Mouse (Mus musculus) MEL (cell line): ENCODE results near the gene Ccdc71. TPM values are rescaled to one million over a fixed set of nuclear protein-coding genes. Genes with fewer than 3 reads are reported as not detected.

ENCODE experiments used
- DNase-seq: peaks from one replicate; pipeline ENCODE4 v3.0.0; 2011; ENCODE audit warnings: low read depth, low spot score
- H3K27ac ChIP-seq: 2 replicates; pipeline ENCODE4 v1.5.1; 2012; ENCODE audit warnings: low read depth, mild to moderate bottlenecking, control low read depth, low read length, moderate library complexity; ENCODE audit not compliant: control insufficient read depth
- H3K27me3 ChIP-seq, 2 experiments: fragments of 150-350 bp in 1 of 2; sonication (generic) in 1 of 2; 2 replicates each; pipeline ENCODE4 v1.6.1; 2012; ENCODE audit warnings: low read length in 2 of 2, mild to moderate bottlenecking in 2 of 2, improper control_type of control experiment in 1 of 2, moderate library complexity in 1 of 2; ENCODE audit not compliant: insufficient read depth in 2 of 2, control insufficient read depth in 1 of 2
- H3K36me3 ChIP-seq, 2 experiments: 2 replicates each; pipeline ENCODE4 v1.6.1; 2012 to 2014; ENCODE audit warnings: low read length in 2 of 2, improper control_type of control experiment in 1 of 2, inconsistent platforms in 1 of 2, mild to moderate bottlenecking in 1 of 2; ENCODE audit not compliant: insufficient read depth in 2 of 2, control insufficient read depth in 1 of 2
- H3K4me1 ChIP-seq, 2 experiments: fragments of 150-350 bp in 1 of 2; sonication (generic) in 1 of 2; 2 replicates each; pipeline ENCODE4 v1.6.1; 2012; ENCODE audit warnings: low read length in 2 of 2, improper control_type of control experiment in 1 of 2, mild to moderate bottlenecking in 1 of 2; ENCODE audit not compliant: insufficient read depth in 2 of 2, control insufficient read depth in 1 of 2
- H3K4me3 ChIP-seq, 2 experiments: fragments of 150-350 bp in 1 of 2; sonication (generic) in 1 of 2; 2 replicates each; pipeline ENCODE4 v1.5.1; 2012; ENCODE audit warnings: low read depth in 2 of 2, low read length in 2 of 2, mild to moderate bottlenecking in 2 of 2, moderate library complexity in 2 of 2, control low read depth in 1 of 2, improper control_type of control experiment in 1 of 2; ENCODE audit not compliant: control insufficient read depth in 1 of 2, insufficient read depth in 1 of 2
- H3K79me2 ChIP-seq: 2 replicates; pipeline ENCODE4 v1.6.1; 2012; ENCODE audit warnings: mild to moderate bottlenecking, low read length, moderate library complexity; ENCODE audit not compliant: control insufficient read depth, poor library complexity, insufficient read depth
- H3K9ac ChIP-seq: 2 replicates; pipeline ENCODE4 v1.6.1; 2012; ENCODE audit warnings: low read depth, mild to moderate bottlenecking, control low read depth, low read length, moderate library complexity; ENCODE audit not compliant: control insufficient read depth, poor library complexity, severe bottlenecking
- H3K9me3 ChIP-seq: fragments of 150-350 bp; sonication (generic); replicated peaks from 2 replicates; pipeline ENCODE4 v1.6.1; 2012; ENCODE audit warnings: mild to moderate bottlenecking, low read length, improper control_type of control experiment, moderate library complexity; ENCODE audit not compliant: insufficient read depth
- BHLHE40 ChIP-seq: IDR thresholded peaks from 2 replicates; pipeline ENCODE4 v1.6.1; 2012; ENCODE audit warnings: low read depth, mild to moderate bottlenecking, inconsistent platforms, low read length, improper control_type of control experiment, borderline replicate concordance
- CHD1 ChIP-seq: IDR thresholded peaks from 2 replicates; pipeline ENCODE4 v1.6.1; 2012; ENCODE audit warnings: low read depth, mild to moderate bottlenecking, inconsistent platforms, low read length, improper control_type of control experiment
- CTCF ChIP-seq, 3 experiments: IDR thresholded peaks in 2 of 3; conservative IDR thresholded peaks in 1 of 3; 2 replicates each; pipeline ENCODE4 v1.5.1; 2011 to 2012; ENCODE audit warnings: low read length in 3 of 3, low read depth in 2 of 3, mild to moderate bottlenecking in 2 of 3, improper control_type of control experiment in 1 of 3, inconsistent platforms in 1 of 3, mixed read lengths in 1 of 3, moderate library complexity in 1 of 3; ENCODE audit not compliant: control insufficient read depth in 1 of 3, insufficient read depth in 1 of 3, poor library complexity in 1 of 3, severe bottlenecking in 1 of 3
- E2F4 ChIP-seq: IDR thresholded peaks from 2 replicates; pipeline ENCODE4 v1.6.1; 2011; ENCODE audit warnings: low read depth, low read length, improper control_type of control experiment, borderline replicate concordance
- HCFC1 ChIP-seq: IDR thresholded peaks from 2 replicates; pipeline ENCODE4 v1.6.1; 2012; ENCODE audit warnings: low read depth, mild to moderate bottlenecking, inconsistent platforms, low read length, improper control_type of control experiment, moderate library complexity
- JUND ChIP-seq: IDR thresholded peaks from 2 replicates; pipeline ENCODE4 v1.6.1; 2011; ENCODE audit warnings: low read depth, mild to moderate bottlenecking, improper control_type of control experiment, low read length
- MAX ChIP-seq: IDR thresholded peaks from 2 replicates; pipeline ENCODE4 v1.6.1; 2011; ENCODE audit warnings: low read length, improper control_type of control experiment
- MAZ ChIP-seq: IDR thresholded peaks from 2 replicates; pipeline ENCODE4 v1.6.1; 2012; ENCODE audit warnings: low read depth, mild to moderate bottlenecking, inconsistent platforms, low read length, improper control_type of control experiment
- MEF2A ChIP-seq: IDR thresholded peaks from 2 replicates; pipeline ENCODE4 v1.6.1; 2014; ENCODE audit warnings: low read depth, mild to moderate bottlenecking, inconsistent platforms, low read length, improper control_type of control experiment; ENCODE audit not compliant: poor library complexity, insufficient replicate concordance, severe bottlenecking; ENCODE audit errors: extremely low read depth
- MYB ChIP-seq: IDR thresholded peaks from 2 replicates; pipeline ENCODE4 v1.6.1; 2011; ENCODE audit warnings: mild to moderate bottlenecking, low read depth, low read length, improper control_type of control experiment
- MYC ChIP-seq: IDR thresholded peaks from 2 replicates; pipeline ENCODE4 v1.6.1; 2011; ENCODE audit warnings: low read depth, mild to moderate bottlenecking, low read length, improper control_type of control experiment, moderate library complexity
- NELFE ChIP-seq: IDR thresholded peaks from 2 replicates; pipeline ENCODE4 v1.6.1; 2011; ENCODE audit warnings: low read depth, low read length, improper control_type of control experiment
- NRF1 ChIP-seq: IDR thresholded peaks from 2 replicates; pipeline ENCODE4 v1.6.1; 2014; ENCODE audit warnings: low read depth, mild to moderate bottlenecking, inconsistent platforms, low read length, improper control_type of control experiment, moderate library complexity; ENCODE audit not compliant: poor library complexity, insufficient read depth, severe bottlenecking
- POLR2A ChIP-seq, 2 experiments: IDR thresholded peaks; 2 replicates each; pipeline ENCODE4 v1.6.1; 2011 to 2012; ENCODE audit warnings: low read length in 2 of 2, mild to moderate bottlenecking in 2 of 2, control low read depth in 1 of 2, improper control_type of control experiment in 1 of 2, low read depth in 1 of 2, moderate library complexity in 1 of 2; ENCODE audit not compliant: control insufficient read depth in 1 of 2, insufficient read depth in 1 of 2, poor library complexity in 1 of 2
- POLR2AphosphoS2 ChIP-seq: IDR thresholded peaks from 2 replicates; pipeline ENCODE4 v1.6.1; 2011; ENCODE audit warnings: low read length, improper control_type of control experiment
- RAD21 ChIP-seq: IDR thresholded peaks from 2 replicates; pipeline ENCODE4 v1.6.1; 2011; ENCODE audit warnings: mild to moderate bottlenecking, low read depth, low read length, improper control_type of control experiment
- RCOR1 ChIP-seq: IDR thresholded peaks from 2 replicates; pipeline ENCODE4 v1.6.1; 2012; ENCODE audit warnings: low read depth, mild to moderate bottlenecking, inconsistent platforms, low read length, improper control_type of control experiment
- SIN3A ChIP-seq: IDR thresholded peaks from 2 replicates; pipeline ENCODE4 v1.6.1; 2012; ENCODE audit warnings: low read length, improper control_type of control experiment, inconsistent platforms
- SMC3 ChIP-seq: IDR thresholded peaks from 2 replicates; pipeline ENCODE4 v1.6.1; 2011; ENCODE audit warnings: low read depth, low read length, improper control_type of control experiment
- TAL1 ChIP-seq: IDR thresholded peaks from 2 replicates; pipeline ENCODE4 v1.6.1; 2012; ENCODE audit warnings: mild to moderate bottlenecking, inconsistent platforms, low read length, moderate library complexity, mixed read lengths
- TBP ChIP-seq: IDR thresholded peaks from 2 replicates; pipeline ENCODE4 v1.8.0; 2011; ENCODE audit warnings: low read depth, low read length, improper control_type of control experiment
- TCF12 ChIP-seq: IDR thresholded peaks from 2 replicates; pipeline ENCODE4 v1.6.1; 2014; ENCODE audit warnings: low read depth, mild to moderate bottlenecking, inconsistent platforms, low read length, improper control_type of control experiment, moderate library complexity
- USF1 ChIP-seq: IDR thresholded peaks from 2 replicates; pipeline ENCODE4 v1.6.1; 2014; ENCODE audit warnings: low read depth, mild to moderate bottlenecking, inconsistent platforms, low read length, improper control_type of control experiment, moderate library complexity
- ZKSCAN1 ChIP-seq: IDR thresholded peaks from 2 replicates; pipeline ENCODE4 v1.6.1; 2012; ENCODE audit warnings: low read depth, mild to moderate bottlenecking, inconsistent platforms, low read length, improper control_type of control experiment, moderate library complexity
- ZNF384 ChIP-seq: IDR thresholded peaks from 2 replicates; pipeline ENCODE4 v1.6.1; 2012; ENCODE audit warnings: low read depth, mild to moderate bottlenecking, inconsistent platforms, low read length, improper control_type of control experiment
- polyA plus RNA-seq, 2 experiments: library from polyadenylated mRNA; stranded (reverse) in 1 of 2; unstranded in 1 of 2; fragments of >175 nt in 1 of 2; fragments of >200 nt in 1 of 2; gene quantifications; 2 replicates each; pipeline versions ENCODE4 v1.2.1 to v1.2.4; 2012; ENCODE audit warnings: low replicate concordance in 2 of 2, low read depth in 1 of 2; ENCODE audit not compliant: insufficient read length in 2 of 2, insufficient read depth in 1 of 2, missing spikeins in 1 of 2
- total RNA-seq: library from RNA; depleted of rRNA; stranded (reverse); fragments of 300-350 nt; gene quantifications from 2 replicates; pipeline ENCODE4 v1.2.3, GENCODE M21; 2012

The Ccdc71 gene
- total and polyA plus RNA-seq, 3 experiments = 23.1 to 39.9 TPM; not detected in 1

DNA sequence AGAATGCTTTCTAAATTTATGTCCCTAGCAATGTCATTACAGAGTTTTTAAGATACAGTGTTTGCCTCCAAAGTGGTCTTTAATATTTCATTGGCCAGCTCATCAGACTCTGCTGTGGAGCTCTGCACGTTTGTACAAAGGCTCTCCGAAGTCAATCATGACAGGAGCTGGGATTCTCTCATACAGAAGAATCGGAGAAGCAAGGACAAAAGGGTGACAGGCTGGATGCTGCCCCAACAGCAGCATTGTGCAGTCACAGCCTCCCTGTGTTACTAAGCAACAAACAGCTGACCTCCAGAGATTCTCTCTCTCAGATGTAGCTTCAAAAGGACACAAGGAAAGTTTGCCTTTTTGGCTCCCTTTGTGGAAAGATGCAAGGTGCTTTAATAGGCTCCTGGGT lies 24.1 kb upstream of the Ccdc71 start, which contains the start of gene BC048562:
Gene BC048562 (plus strand): TSS at position 301 of the 400 bp plus-strand sequence.
- peaks cover 9 to 11% of the 10 kb centered on the region in 2 experiments for H3K27me3 ChIP-seq
- no peak within 1 kb of the TSS for H3K27ac ChIP-seq
- H3K4me1 ChIP-seq = no peaks in the 10 kb centered on the region; a peak in 1 of 4 replicates
- no peaks in the 10 kb centered on the region for H3K79me2 ChIP-seq
- DNase-seq = no peak
- H3K4me3 ChIP-seq = no peak within 1 kb of the TSS
- no peaks in the 10 kb centered on the region for H3K36me3 ChIP-seq
- no peaks in the 10 kb centered on the region for H3K9me3 ChIP-seq
- TF ChIP-seq MAX (no peak), POLR2A (IDR thresholded peaks at IDR 0.05; ENCODE audit: control insufficient read depth in 1 of 2, insufficient read depth in 1 of 2, low read depth in 1 of 2, low read length in 2 of 2, poor library complexity in 1 of 2) (no peak), TCF12 (no peak), TBP (no peak), MAZ (no peak), MYB (no peak), SMC3 (no peak), JUND (no peak), MYC (no peak), HCFC1 (no peak), TAL1 (no peak), MEF2A (no peak), RAD21 (no peak), CTCF (IDR thresholded peaks at IDR 0.05 in 2 of 3, conservative IDR thresholded peaks at IDR 0.05 in 1 of 3; ENCODE audit: control insufficient read depth in 1 of 3, insufficient read depth in 1 of 3, low read depth in 2 of 3, low read length in 3 of 3, poor library complexity in 1 of 3, severe bottlenecking in 1 of 3) (no peak), USF1 (no peak), NELFE (no peak), RCOR1 (no peak), E2F4 (no peak), ZNF384 (no peak), CHD1 (no peak)
- H3K9ac ChIP-seq = no peak within 1 kb of the TSS

DNA sequence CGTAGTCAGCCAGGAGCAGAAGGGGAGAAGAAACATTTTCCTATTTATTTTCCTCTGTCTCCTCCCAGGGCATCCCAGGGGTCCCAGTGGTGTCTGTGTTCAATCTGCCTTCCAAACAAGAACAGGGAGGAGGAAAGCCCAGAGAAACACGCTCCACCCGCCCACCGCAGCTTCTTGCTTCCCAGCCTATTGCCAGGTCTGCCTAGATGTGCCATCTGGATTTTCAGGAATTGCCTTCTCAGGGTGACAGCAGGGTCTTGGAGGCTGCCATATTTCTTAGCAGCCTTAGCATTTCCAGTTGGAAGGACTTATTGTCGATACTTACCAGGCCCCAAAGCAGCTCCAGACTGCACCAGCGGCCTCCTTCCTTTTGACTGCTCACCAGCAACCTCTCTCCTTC lies 21.2 kb upstream of the Ccdc71 start:
- no peak for TF ChIP-seq MAX
- TF ChIP-seq BHLHE40 = no peak
- no peak for TF ChIP-seq POLR2AphosphoS2
- no peak for TF ChIP-seq POLR2A (IDR thresholded peaks at IDR 0.05; ENCODE audit: control insufficient read depth in 1 of 2, insufficient read depth in 1 of 2, low read depth in 1 of 2, low read length in 2 of 2, poor library complexity in 1 of 2)
- no peak for TF ChIP-seq SIN3A
- no peak for TF ChIP-seq NELFE
- no peak for TF ChIP-seq NRF1
- no peak for TF ChIP-seq SMC3
- TF ChIP-seq ZKSCAN1 = no peak

More for the DNA sequence above, 21.2 kb upstream of the Ccdc71 start:
- H3K79me2 ChIP-seq = no peaks in the 10 kb centered on the region
- H3K9me3 ChIP-seq = no peaks in the 10 kb centered on the region
- peaks cover 8% of the 10 kb centered on the region in 2 experiments for H3K27me3 ChIP-seq
- H3K27ac ChIP-seq = no peak overlapping the region
- no peak overlapping the region for H3K4me3 ChIP-seq
- DNase-seq = no peak
- H3K36me3 ChIP-seq = peaks cover 0 to 4% of the 10 kb centered on the region in 2 experiments; a peak in 2 of 4 replicates
- peaks cover 3 to 4% of the 10 kb centered on the region in 2 experiments for H3K4me1 ChIP-seq
- no peak overlapping the region for H3K9ac ChIP-seq
